Mouse (Mus musculus) Patski (cell line): ENCODE measurements around the gene Itfg1. TPM values are rescaled to one million over a fixed set of nuclear protein-coding genes. Genes with fewer than 3 reads are reported as not detected.
A peak's percentile ranks its signal among the peaks of the same experiment; 100 is the strongest.

Experiments
- ATAC-seq: fragments of 100-300 bp; one replicate; pipeline ENCODE4 v1.8.0; 2021
- CTCF ChIA-PET: fragments of 350-600 bp; sonication (Branson Sonifier 250); formaldehyde crosslinking; loops from one replicate; lab custom pipeline; 2022; ENCODE audit warnings: inconsistent platforms; lab: Charles Lee
- POLR2A ChIA-PET: fragments of 350-600 bp; sonication (Branson Sonifier 250); formaldehyde crosslinking; loops from one replicate; lab custom pipeline; 2022; ENCODE audit warnings: antibody characterized with exemption, inconsistent platforms; lab: Charles Lee
- DNase-seq: peaks from one replicate; pipeline ENCODE4 v3.0.0-alpha.2; 2011; ENCODE audit warnings: low read depth, low spot score
- H3K27me3 ChIP-seq: fragments of 371-371 bp; one replicate; pipeline ENCODE4 v1.5.1; 2021
- CTCF ChIP-seq: fragments of 100-300 bp; IDR thresholded peaks from one replicate; pipeline ENCODE4 v1.5.1; 2021
- in situ Hi-C: fragments of 300-500 bp; cut with MboI; formaldehyde crosslinking; loops from 3 replicates; pipeline ENCODE4 v1.11.1; 2018; ENCODE audit warnings: low pct_unique_long_range_greater_than_20kb, mixed read lengths
- polyA plus RNA-seq: library from polyadenylated mRNA; unstranded; gene quantifications from one replicate; pipeline ENCODE4 v1.2.3, GENCODE M21; 2021

The Itfg1 gene
- polyA plus RNA-seq, 1 experiment from 2014 or later = 111 TPM

GRCm38 (mm10) chr8:85745053-85745452, 95.7 kb downstream of the Itfg1 start:
- CTCF ChIA-PET = no interaction called here
- no peaks in the 10 kb centered on the region for H3K27me3 ChIP-seq
- in situ Hi-C loops = no loop called here
- no peak for TF ChIP-seq CTCF
- ATAC-seq (no peak), DNase-seq (no peak)
- POLR2A ChIA-PET = no interaction called here

- DNase-seq (no peak), ATAC-seq (no peak)
- ChIA-PET POLR2A (no interaction called here), CTCF (interaction anchor here (2.2 kb wide), 1 partner anchor 13 kb away, joined by 7 read pairs; no protein-coding TSS in a partner anchor)
- in situ Hi-C loops = no loop called here
- H3K27me3 ChIP-seq = no peaks in the 10 kb centered on the region
- no peak for TF ChIP-seq CTCF
Measured at GRCm38 (mm10) chr8:85730545-85730944, 110.2 kb downstream of the Itfg1 start.

GRCm38 (mm10) chr8:85717271-85717670, 123.5 kb downstream of the Itfg1 start:
- H3K27me3 ChIP-seq = no peaks in the 10 kb centered on the region
- DNase-seq (no peak), ATAC-seq (no peak)
- TF ChIP-seq CTCF = no peak
- ChIA-PET POLR2A (interaction anchor here (0.8 kb wide), 1 partner anchor 868 kb away, joined by 4 read pairs; no protein-coding TSS in a partner anchor), CTCF (interaction anchor here (1.2 to 1.9 kb wide), 2 partner anchors 11 to 14 kb away, joined by 4 to 7 read pairs; no protein-coding TSS in a partner anchor)
- in situ Hi-C loops = no loop called here

- CTCF ChIA-PET = interaction anchor here (1.2 to 1.9 kb wide), 2 partner anchors 11 to 15 kb away, joined by 4 to 7 read pairs; no protein-coding TSS in a partner anchor
- in situ Hi-C loops = no loop called here
- no peak for ATAC-seq
- no peak for TF ChIP-seq CTCF
- no peaks in the 10 kb centered on the region for H3K27me3 ChIP-seq
- POLR2A ChIA-PET = no interaction called here
- no peak for DNase-seq
Measured at GRCm38 (mm10) chr8:85716696-85717095, 124.0 kb downstream of the Itfg1 start.

GRCm38 (mm10) chr8:85706988-85707387, 133.7 kb downstream of the Itfg1 start:
- CTCF ChIA-PET = interaction anchor here (0.8 kb wide), 1 partner anchor 8 kb away, joined by 3 read pairs; no protein-coding TSS in a partner anchor
- POLR2A ChIA-PET = no interaction called here
- in situ Hi-C loops = loop anchor here (10.0 kb wide), 1 partner anchor 768 kb away; no protein-coding TSS in a partner anchor
- no peak for DNase-seq
- no peak for TF ChIP-seq CTCF
- no peak for ATAC-seq
- peaks cover 3% of the 10 kb centered on the region for H3K27me3 ChIP-seq

- peaks cover 6% of the 10 kb centered on the region for H3K27me3 ChIP-seq
- in situ Hi-C loops = loop anchor here (5.0 to 10.0 kb wide), 2 partner anchors 774 to 831 kb away; no protein-coding TSS in a partner anchor
- POLR2A ChIA-PET = interaction anchor here (1.1 kb wide), 1 partner anchor 9 kb away, joined by 6 read pairs; no protein-coding TSS in a partner anchor
- DNase-seq (no peak), ATAC-seq (peak; percentile 90)
- CTCF ChIA-PET = interaction anchor here (1.0 to 4.6 kb wide), 8 partner anchors 9 to 897 kb away, joined by 3 to 66 read pairs (median 4); no protein-coding TSS in a partner anchor
- no peak for TF ChIP-seq CTCF
Measured at GRCm38 (mm10) chr8:85700751-85701351, 139.9 kb downstream of the Itfg1 start, which contains the start of gene Neto2. Gene Neto2 (minus strand): TSS chr8:85700924.

GRCm38 (mm10) chr8:85700101-85700750, 140.5 kb downstream of the Itfg1 start:
- POLR2A ChIA-PET = interaction anchor here (1.1 kb wide), 1 partner anchor 9 kb away, joined by 6 read pairs; no protein-coding TSS in a partner anchor
- in situ Hi-C loops = loop anchor here (5.0 to 10.0 kb wide), 2 partner anchors 775 to 832 kb away; no protein-coding TSS in a partner anchor
- CTCF ChIA-PET = interaction anchor here (0.9 to 4.6 kb wide), 10 partner anchors 9 to 1209 kb away, joined by 3 to 66 read pairs (median 4); no protein-coding TSS in a partner anchor
- H3K27me3 ChIP-seq = peaks cover 6% of the 10 kb centered on the region
- peak; percentile 99 for TF ChIP-seq CTCF
- ATAC-seq (peak; percentile 93), DNase-seq (peak; percentile 13)

GRCm38 (mm10) chr8:85699051-85699450, 141.7 kb downstream of the Itfg1 start:
- in situ Hi-C loops = loop anchor here (5.0 to 10.0 kb wide), 2 partner anchors 888 to 1216 kb away; no protein-coding TSS in a partner anchor
- TF ChIP-seq CTCF = peak; percentile 98
- DNase-seq (peak; percentile 22), ATAC-seq (peak; percentile 27)
- H3K27me3 ChIP-seq = peaks cover 4% of the 10 kb centered on the region
- ChIA-PET POLR2A (no interaction called here), CTCF (interaction anchor here (0.6 to 4.6 kb wide), 28 partner anchors 8 to 1204 kb away, joined by 3 to 66 read pairs (median 3); no protein-coding TSS in a partner anchor)

Other genes with a start within 250 kb of the Itfg1 start
- gene Neto2, start 140.0 kb downstream of the Itfg1 start, polyA plus RNA-seq = 17.9 TPM
- 32.5 TPM for gene Phkb, start within 50 bp of the Itfg1 start, polyA plus RNA-seq